Mouse (Mus musculus) induced T-regulatory cell, adult 2 months (primary cell): ENCODE measurements at regions not wholly inside any gene's neighbourhood (a gene's known extent, or its start where the extent isn't known, plus 50 kb on each side); places are given as distances from the start of the nearest gene placed in this dataset.

Source experiments
- DNase-seq: peaks from one replicate; pipeline ENCODE4 v3.0.0-alpha.2; 2012; ENCODE audit warnings: low read depth

DNA sequence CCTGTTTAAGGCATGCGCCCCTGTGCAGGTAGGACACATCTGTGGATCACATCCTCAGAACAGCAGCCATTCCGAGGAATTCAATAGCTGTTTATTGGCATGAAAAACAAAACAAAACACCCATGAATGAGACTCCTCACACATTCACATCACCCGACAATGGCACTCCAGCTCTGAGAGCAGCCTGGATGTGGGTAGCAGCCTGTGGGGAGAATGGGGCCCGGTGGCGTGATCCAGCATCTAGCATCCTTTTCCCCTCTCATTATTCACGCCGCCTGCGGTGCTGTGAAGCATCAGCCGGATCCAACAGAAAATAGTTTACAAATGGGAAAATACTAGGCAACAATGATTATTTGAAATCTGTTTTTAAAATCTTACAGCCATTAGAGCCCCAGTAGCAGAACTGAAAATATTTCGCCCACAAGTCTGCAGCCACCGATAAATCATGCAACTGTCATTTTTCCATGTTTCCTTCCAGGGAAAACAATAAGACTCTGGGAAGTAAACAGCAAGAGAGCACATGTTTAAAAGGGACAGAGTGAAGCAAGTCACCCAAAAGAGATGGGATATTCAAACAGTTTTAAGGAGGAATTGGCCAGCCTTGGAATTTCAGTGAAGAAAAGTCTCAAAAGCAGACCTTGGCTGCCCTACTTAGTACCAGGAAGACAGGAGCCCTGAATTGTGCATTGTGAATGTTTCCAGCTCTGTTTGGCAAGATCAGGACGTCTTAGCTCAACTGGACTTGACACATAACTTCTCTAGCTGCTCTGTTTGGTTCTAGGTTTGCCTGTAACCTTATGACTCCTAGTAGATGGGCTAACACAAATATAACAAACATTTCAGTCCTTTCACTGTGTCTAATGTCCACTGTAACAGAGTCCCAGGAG, 50.2 kb upstream of the Arntl start:
- DNase-seq = no peak
